Mouse (Mus musculus) erythroblast, embryonic 14.5 days (primary cell): ENCODE results near the gene Ascl3. TPM values are rescaled to one million over a fixed set of nuclear protein-coding genes. Genes with fewer than 3 reads are reported as not detected.
A peak's percentile ranks its signal among the peaks of the same experiment; 100 is the strongest.

Source experiments
- H3K27me3 ChIP-seq: 2 replicates; pipeline ENCODE4 v1.6.1; 2012; ENCODE audit warnings: inconsistent platforms; ENCODE audit not compliant: control insufficient read depth
- H3K36me3 ChIP-seq: 2 replicates; pipeline ENCODE4 v1.6.1; 2012; ENCODE audit warnings: mild to moderate bottlenecking, inconsistent platforms; ENCODE audit not compliant: control insufficient read depth
- H3K4me1 ChIP-seq: 2 replicates; pipeline ENCODE4 v1.6.1; 2012; ENCODE audit warnings: inconsistent platforms; ENCODE audit not compliant: control insufficient read depth
- H3K4me3 ChIP-seq: replicated peaks from 2 replicates; pipeline ENCODE3; 2012; ENCODE audit warnings: moderate library complexity, mild to moderate bottlenecking, inconsistent platforms
- H3K9me3 ChIP-seq: 2 replicates; pipeline ENCODE4 v1.6.1; 2012; ENCODE audit warnings: low read length, inconsistent platforms, mixed read lengths; ENCODE audit not compliant: control insufficient read depth
- GATA1 ChIP-seq: IDR thresholded peaks from 2 replicates; pipeline ENCODE4 v1.6.1; 2012; ENCODE audit warnings: low read length, inconsistent platforms, mixed read lengths
- TAL1 ChIP-seq: IDR thresholded peaks from 3 replicates; pipeline ENCODE4 v1.6.1; 2012; ENCODE audit warnings: low read length, inconsistent platforms, mixed read lengths
- polyA plus RNA-seq: library from polyadenylated mRNA; stranded (reverse); fragments of >175 nt; gene quantifications from 2 replicates; pipeline ENCODE4 v1.2.3, GENCODE M21; 2012

Ascl3 gene
- polyA plus RNA-seq, 1 experiment: 0.11 TPM

GRCm38 (mm10) chr7:109752008-109752925 is 20.7 kb upstream of the Ascl3 start, which contains the start of gene Tmem9b:
Tmem9b (minus strand) TSS chr7:109752875.
- TF ChIP-seq TAL1: no peak
- TF ChIP-seq GATA1: no peak
- Histone ChIP-seq H3K4me3 (peak within 1 kb of the TSS; percentile 79), H3K4me1 (peaks cover 57% of the 10 kb centered on the region), H3K36me3 (peaks cover 22% of the 10 kb centered on the region), H3K9me3 (no peaks in the 10 kb centered on the region), H3K27me3 (no peaks in the 10 kb centered on the region)

GRCm38 (mm10) chr7:109751427-109752007 is 20.0 kb upstream of the Ascl3 start:
- peaks cover 29% of the 10 kb centered on the region for H3K36me3 ChIP-seq
- no peaks in the 10 kb centered on the region for H3K27me3 ChIP-seq
- peak overlapping the region; percentile 79 for H3K4me3 ChIP-seq
- H3K9me3 ChIP-seq: no peaks in the 10 kb centered on the region
- peaks cover 58% of the 10 kb centered on the region for H3K4me1 ChIP-seq
- no peak for TF ChIP-seq TAL1
- no peak for TF ChIP-seq GATA1

GRCm38 (mm10) chr7:109747747-109748146 is 16.2 kb upstream of the Ascl3 start:
- Histone ChIP-seq H3K4me3 (no peak overlapping the region), H3K36me3 (peaks cover 64% of the 10 kb centered on the region), H3K4me1 (peaks cover 30% of the 10 kb centered on the region), H3K27me3 (no peaks in the 10 kb centered on the region), H3K9me3 (no peaks in the 10 kb centered on the region)
- TF ChIP-seq TAL1 (no peak), GATA1 (no peak)

- peaks cover 90% of the 10 kb centered on the region for H3K36me3 ChIP-seq
- H3K27me3 ChIP-seq: no peaks in the 10 kb centered on the region
- TF ChIP-seq TAL1 (no peak), GATA1 (no peak)
- H3K9me3 ChIP-seq: no peaks in the 10 kb centered on the region
- H3K4me1 ChIP-seq: no peaks in the 10 kb centered on the region
- no peak overlapping the region for H3K4me3 ChIP-seq
Measured at GRCm38 (mm10) chr7:109741703-109742102, 10.2 kb upstream of the Ascl3 start.

GRCm38 (mm10) chr7:109741060-109741459 is 9.5 kb upstream of the Ascl3 start:
- TF ChIP-seq TAL1 (no peak), GATA1 (no peak)
- Histone ChIP-seq H3K4me1 (no peaks in the 10 kb centered on the region), H3K27me3 (no peaks in the 10 kb centered on the region), H3K36me3 (peaks cover 90% of the 10 kb centered on the region), H3K4me3 (no peak overlapping the region), H3K9me3 (no peaks in the 10 kb centered on the region)

GRCm38 (mm10) chr7:109739822-109740370 is 8.4 kb upstream of the Ascl3 start:
- peaks cover 90% of the 10 kb centered on the region for H3K36me3 ChIP-seq
- no peaks in the 10 kb centered on the region for H3K4me1 ChIP-seq
- no peaks in the 10 kb centered on the region for H3K9me3 ChIP-seq
- H3K27me3 ChIP-seq: no peaks in the 10 kb centered on the region
- H3K4me3 ChIP-seq: no peak overlapping the region
- TF ChIP-seq GATA1 (no peak), TAL1 (no peak)

GRCm38 (mm10) chr7:109734806-109735205 is 3.3 kb upstream of the Ascl3 start:
- Histone ChIP-seq H3K36me3 (peaks cover 41% of the 10 kb centered on the region), H3K9me3 (no peaks in the 10 kb centered on the region), H3K4me1 (no peaks in the 10 kb centered on the region), H3K27me3 (no peaks in the 10 kb centered on the region), H3K4me3 (no peak overlapping the region)
- no peak for TF ChIP-seq TAL1

- Histone ChIP-seq H3K27me3 (no peaks in the 10 kb centered on the region), H3K4me1 (no peaks in the 10 kb centered on the region), H3K4me3 (no peak within 1 kb of the TSS), H3K36me3 (no peaks in the 10 kb centered on the region), H3K9me3 (peaks cover 19% of the 10 kb centered on the region)
- no peak for TF ChIP-seq GATA1
- no peak for TF ChIP-seq TAL1
Measured at GRCm38 (mm10) chr7:109723697-109724096, 7.8 kb downstream of the Ascl3 start, which contains the start of gene BC051019. BC051019 (minus strand) TSS chr7:109723850.

GRCm38 (mm10) chr7:109723114-109723513 is 8.4 kb downstream of the Ascl3 start:
- peaks cover 19% of the 10 kb centered on the region for H3K9me3 ChIP-seq
- no peaks in the 10 kb centered on the region for H3K27me3 ChIP-seq
- no peak for TF ChIP-seq TAL1
- TF ChIP-seq GATA1: no peak
- H3K4me1 ChIP-seq: no peaks in the 10 kb centered on the region
- H3K4me3 ChIP-seq: no peak overlapping the region
- H3K36me3 ChIP-seq: no peaks in the 10 kb centered on the region
